Mouse (Mus musculus) CH12.LX (cell line): Measurements from ENCODE around the gene Coq4. TPM values are rescaled to one million over a fixed set of nuclear protein-coding genes. Genes with fewer than 3 reads are reported as not detected.

Experiments used
- DNase-seq: peaks from one replicate; pipeline ENCODE4 v3.0.0-alpha.2; 2013; ENCODE audit errors: extremely low read depth
- H3K27ac ChIP-seq: 2 replicates; pipeline ENCODE4 v1.5.1; 2012; ENCODE audit warnings: low read depth, mild to moderate bottlenecking, control low read depth, moderate library complexity; ENCODE audit not compliant: insufficient read depth
- H3K27me3 ChIP-seq: replicated peaks from 2 replicates; pipeline ENCODE3; 2012; ENCODE audit warnings: inconsistent platforms
- H3K36me3 ChIP-seq, 2 experiments: replicated peaks in 1 of 2; 2 replicates each; pipeline versions ENCODE3 to v1.6.1; 2012; ENCODE audit warnings: inconsistent platforms in 1 of 2, low read length in 1 of 2, mild to moderate bottlenecking in 1 of 2, mixed read lengths in 1 of 2, moderate library complexity in 1 of 2; ENCODE audit not compliant: control insufficient read depth in 1 of 2, insufficient read depth in 1 of 2
- H3K4me1 ChIP-seq, 2 experiments: 2 replicates each; pipeline ENCODE4 v1.6.1; 2012; ENCODE audit warnings: inconsistent platforms in 1 of 2, moderate library complexity in 1 of 2; ENCODE audit not compliant: insufficient read depth in 2 of 2, control insufficient read depth in 1 of 2
- H3K4me2 ChIP-seq: 2 replicates; pipeline ENCODE4 v1.6.1; 2012; ENCODE audit warnings: low read depth, mild to moderate bottlenecking, control low read depth; ENCODE audit not compliant: poor library complexity, insufficient read depth, severe bottlenecking
- H3K4me3 ChIP-seq, 3 experiments: fragments of 150-350 bp in 1 of 3; sonication (generic) in 1 of 3; replicated peaks in 1 of 3; 2 replicates each; pipeline versions ENCODE3 to v1.5.1; 2011 to 2012; ENCODE audit warnings: low read depth in 2 of 3, low read length in 2 of 3, mild to moderate bottlenecking in 2 of 3, moderate library complexity in 2 of 3, control low read depth in 1 of 3, improper control_type of control experiment in 1 of 3, inconsistent platforms in 1 of 3, mixed read lengths in 1 of 3; ENCODE audit not compliant: poor library complexity in 1 of 3
- H3K79me2 ChIP-seq: replicated peaks from 2 replicates; pipeline ENCODE4 v1.6.1; 2012; ENCODE audit warnings: mild to moderate bottlenecking, moderate library complexity; ENCODE audit not compliant: control insufficient read depth, poor library complexity, insufficient read depth, severe bottlenecking; ENCODE audit errors: extremely low read depth
- H3K9ac ChIP-seq: 2 replicates; pipeline ENCODE4 v1.6.1; 2012; ENCODE audit warnings: low read depth, mild to moderate bottlenecking, control low read depth, moderate library complexity; ENCODE audit not compliant: insufficient read depth
- H3K9me3 ChIP-seq: replicated peaks from 2 replicates; pipeline ENCODE3; 2012; ENCODE audit warnings: low read length, inconsistent platforms, mixed read lengths
- BHLHE40 ChIP-seq: IDR thresholded peaks from 2 replicates; pipeline ENCODE4 v1.6.1; 2011; ENCODE audit warnings: mild to moderate bottlenecking, low read depth, low read length, improper control_type of control experiment
- CHD2 ChIP-seq: IDR thresholded peaks from 2 replicates; pipeline ENCODE4 v1.6.1; 2011; ENCODE audit warnings: low read length, improper control_type of control experiment
- E2F4 ChIP-seq: IDR thresholded peaks from 2 replicates; pipeline ENCODE4 v1.6.1; 2011; ENCODE audit warnings: low read depth, low read length, improper control_type of control experiment; ENCODE audit not compliant: insufficient replicate concordance
- KAT2A ChIP-seq: IDR thresholded peaks from 2 replicates; pipeline ENCODE4 v1.6.1; 2012; ENCODE audit warnings: low read length, improper control_type of control experiment, inconsistent platforms; ENCODE audit not compliant: insufficient replicate concordance
- MAFK ChIP-seq: IDR thresholded peaks from 2 replicates; pipeline ENCODE4 v1.6.1; 2011; ENCODE audit warnings: low read length, improper control_type of control experiment; ENCODE audit not compliant: insufficient replicate concordance
- MYC ChIP-seq: IDR thresholded peaks from 2 replicates; pipeline ENCODE4 v1.6.1; 2011; ENCODE audit warnings: low read depth, mild to moderate bottlenecking, improper control_type of control experiment, low read length
- PAX5 ChIP-seq: IDR thresholded peaks from 2 replicates; pipeline ENCODE4 v1.6.1; 2012; ENCODE audit warnings: low read length, inconsistent platforms, mixed read lengths
- POLR2A ChIP-seq: IDR thresholded peaks from 2 replicates; pipeline ENCODE4 v1.6.1; 2011; ENCODE audit warnings: low read depth, mild to moderate bottlenecking, improper control_type of control experiment, low read length
- RAD21 ChIP-seq: IDR thresholded peaks from 2 replicates; pipeline ENCODE4 v1.6.1; 2011; ENCODE audit warnings: low read depth, mild to moderate bottlenecking, low read length, improper control_type of control experiment, moderate library complexity
- RCOR1 ChIP-seq: conservative IDR thresholded peaks from 2 replicates; pipeline ENCODE4 v1.6.1; 2012; ENCODE audit warnings: low read depth, mild to moderate bottlenecking, inconsistent platforms, low read length, improper control_type of control experiment
- SIN3A ChIP-seq: IDR thresholded peaks from 2 replicates; pipeline ENCODE4 v1.6.1; 2012; ENCODE audit warnings: low read length, improper control_type of control experiment, inconsistent platforms
- SMC3 ChIP-seq: IDR thresholded peaks from 2 replicates; pipeline ENCODE4 v1.6.1; 2011; ENCODE audit warnings: low read depth, low read length, improper control_type of control experiment
- TCF12 ChIP-seq: IDR thresholded peaks from 2 replicates; pipeline ENCODE4 v1.6.1; 2014; ENCODE audit warnings: low read depth, mild to moderate bottlenecking, inconsistent platforms, low read length, improper control_type of control experiment
- UBTF ChIP-seq: IDR thresholded peaks from 2 replicates; pipeline ENCODE4 v1.6.1; 2012; ENCODE audit warnings: low read depth, mild to moderate bottlenecking, inconsistent platforms, low read length, improper control_type of control experiment, moderate library complexity
- USF1 ChIP-seq: IDR thresholded peaks from 2 replicates; pipeline ENCODE4 v1.6.1; 2014; ENCODE audit warnings: low read depth, mild to moderate bottlenecking, inconsistent platforms, low read length, improper control_type of control experiment
- ZC3H11A ChIP-seq: IDR thresholded peaks from 2 replicates; pipeline ENCODE4 v1.6.1; 2012; ENCODE audit warnings: low read depth, mild to moderate bottlenecking, inconsistent platforms, low read length, improper control_type of control experiment
- ZNF384 ChIP-seq: IDR thresholded peaks from 2 replicates; pipeline ENCODE4 v1.6.1; 2012; ENCODE audit warnings: low read depth, low read length, improper control_type of control experiment, inconsistent platforms
- dilution Hi-C: fragments of 300-500 bp; cut with MboI; formaldehyde crosslinking; loops from 2 replicates; pipeline ENCODE4 v1.14.3; 2020; ENCODE audit warnings: low sequenced_read_pairs; ENCODE audit not compliant: extremely low pct_unique_long_range_greater_than_20kb, extremely low pct_ligation_motif_present
- in situ Hi-C: fragments of 300-500 bp; cut with MboI; formaldehyde crosslinking; loops from 3 replicates; pipeline ENCODE4 v1.14.3; 2019; ENCODE audit warnings: low sequenced_read_pairs, low pct_ligation_motif_present, low pct_unique_long_range_greater_than_20kb, mixed read lengths
- polyA plus RNA-seq: library from polyadenylated mRNA; unstranded; fragments of >175 nt; gene quantifications from 2 replicates; pipeline ENCODE4 v1.2.1, GENCODE M21; 2012; ENCODE audit warnings: low read depth; ENCODE audit not compliant: insufficient read length
- total RNA-seq, 2 experiments: library from RNA; depleted of rRNA; stranded (reverse); fragments of 300-350 nt in 1 of 2; fragments of >200 nt in 1 of 2; gene quantifications; 2 replicates each; pipeline ENCODE4 v1.2.3; 2012 to 2014

The Coq4 gene
- total and polyA plus RNA-seq, 3 experiments: 19.1 to 25.2 (median 21.5) TPM

GRCm38 (mm10) chr2:29819363-29819762 lies 32.1 kb downstream of the Coq4 start:
- peaks cover 4 to 14% of the 10 kb centered on the region in 2 experiments for H3K36me3 ChIP-seq
- TF ChIP-seq KAT2A (no peak), MYC (no peak), UBTF (no peak), PAX5 (no peak), SIN3A (no peak), E2F4 (no peak), USF1 (no peak), SMC3 (no peak), RAD21 (no peak), MAFK (no peak), CHD2 (no peak), BHLHE40 (no peak)
- no peaks in the 10 kb centered on the region for H3K79me2 ChIP-seq
- in situ Hi-C loops: loop anchor here (5.0 kb wide), 1 partner anchor 38 kb away; no protein-coding TSS in a partner anchor
- no peak for DNase-seq
- no peak overlapping the region for H3K4me3 ChIP-seq
- no peak overlapping the region for H3K9ac ChIP-seq
- no peaks in the 10 kb centered on the region for H3K9me3 ChIP-seq
- no peak overlapping the region for H3K4me2 ChIP-seq
- H3K27me3 ChIP-seq: no peaks in the 10 kb centered on the region
- H3K4me1 ChIP-seq: no peaks in the 10 kb centered on the region
- no peak overlapping the region for H3K27ac ChIP-seq
- dilution Hi-C loops: no loop called here

GRCm38 (mm10) chr2:29820025-29820817 lies 32.9 kb downstream of the Coq4 start, which contains the start of gene Urm1:
Urm1 (plus strand) TSS chr2:29820075.
- H3K9me3 ChIP-seq: no peaks in the 10 kb centered on the region
- no peaks in the 10 kb centered on the region for H3K4me1 ChIP-seq
- H3K9ac ChIP-seq: no peak within 1 kb of the TSS
- no peak for TF ChIP-seq TCF12
- TF ChIP-seq SMC3: no peak
- TF ChIP-seq MAFK: no peak
- TF ChIP-seq ZNF384: no peak
- TF ChIP-seq SIN3A: no peak
- no peak for TF ChIP-seq KAT2A
- TF ChIP-seq RAD21: no peak
- TF ChIP-seq RCOR1: no peak
- no peak for TF ChIP-seq ZC3H11A
- TF ChIP-seq POLR2A: no peak
- DNase-seq: no peak
- dilution Hi-C loops: no loop called here
- H3K36me3 ChIP-seq: peaks cover 4 to 10% of the 10 kb centered on the region in 2 experiments
- H3K4me2 ChIP-seq: peak within 1 kb of the TSS; percentile 46
- H3K4me3 ChIP-seq: no peak within 1 kb of the TSS
- no peak within 1 kb of the TSS for H3K27ac ChIP-seq
- H3K27me3 ChIP-seq: no peaks in the 10 kb centered on the region
- in situ Hi-C loops: no loop called here
- no peaks in the 10 kb centered on the region for H3K79me2 ChIP-seq
